8 mouse cellular contexts compared by ENCODE assay signal in the genomic region with DNA sequence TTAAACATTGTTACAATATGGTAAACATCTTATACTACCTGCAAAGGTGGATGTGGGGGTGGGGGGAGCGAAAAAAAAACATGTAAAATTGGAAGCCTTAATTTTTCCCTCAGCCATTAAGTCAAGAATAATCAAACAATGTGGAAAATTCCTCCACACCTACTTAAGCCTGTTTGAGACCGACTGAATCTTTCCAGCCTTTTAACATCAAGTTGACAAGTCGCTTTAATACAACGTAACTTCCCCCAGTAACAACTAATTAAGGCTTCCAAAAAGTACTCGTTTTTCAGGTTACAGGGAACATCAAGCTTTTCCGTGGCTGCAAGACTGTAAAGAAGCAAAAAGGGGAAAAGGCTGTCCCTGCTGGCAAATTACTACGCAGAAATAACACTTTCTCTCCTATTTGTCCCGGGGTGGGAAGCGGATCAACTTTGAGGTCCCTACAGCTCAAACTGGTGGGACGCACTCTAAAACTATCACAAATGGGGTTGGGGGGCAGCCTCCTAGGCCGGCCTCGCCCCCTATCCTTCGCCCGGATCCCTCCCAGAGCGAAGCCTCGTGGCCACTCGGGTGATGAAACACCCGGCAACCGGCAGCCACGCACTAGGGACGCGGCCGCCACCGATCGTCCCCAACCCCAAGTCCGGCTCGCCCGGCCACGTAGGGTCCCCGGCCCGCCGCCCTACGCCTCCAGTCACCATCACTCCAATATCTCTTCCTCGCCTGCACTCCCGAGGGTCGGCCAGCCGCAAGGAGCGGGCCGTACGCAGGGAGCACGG. TPM values are rescaled to one million over a fixed set of nuclear protein-coding genes. Genes with fewer than 3 reads are reported as not detected.
DNase-seq lines count a peak whose midpoint lies in the region; ATAC-seq lines count a peak whose summit lies in the region.

No protein-coding gene starts in this region.

- WGBS in kidney, embryonic 14.5 days = under 1% methylated on average over 41 of the region's 41 CpGs
- under 1% methylated on average over 41 of the region's 41 CpGs for WGBS in forebrain, embryonic 15.5 days
- WGBS in liver, embryonic 16.5 days (ENCODE audit: insufficient replicate concordance) = under 1% methylated on average over 41 of the region's 41 CpGs
- WGBS in stomach, embryonic 16.5 days = under 1% methylated on average over 41 of the region's 41 CpGs

- H3K27me3 ChIP-seq in kidney, embryonic 14.5 days (ENCODE audit: control insufficient read depth, insufficient read depth, low read length) = no peaks in the 10 kb centered on the region
- no peaks in the 10 kb centered on the region for H3K27me3 ChIP-seq in forebrain, embryonic 15.5 days
- H3K27me3 ChIP-seq in liver, embryonic 16.5 days (ENCODE audit: control insufficient read depth, insufficient read depth, low read depth, low read length) = no peaks in the 10 kb centered on the region
- H3K27me3 ChIP-seq in stomach, embryonic 16.5 days (ENCODE audit: control insufficient read depth, insufficient read depth, low read length) = no peaks in the 10 kb centered on the region

- H3K9ac ChIP-seq in kidney, embryonic 14.5 days (ENCODE audit: low read depth, low read length) = peak overlapping the region; percentile 77
- peak overlapping the region; percentile 88 for H3K9ac ChIP-seq in forebrain, embryonic 15.5 days (replicated peaks)
- H3K9ac ChIP-seq in liver, embryonic 16.5 days (ENCODE audit: low read depth, low read length) = peak overlapping the region; percentile 95
- H3K9ac ChIP-seq in stomach, embryonic 16.5 days (ENCODE audit: low read length) = peak overlapping the region; percentile 94

- H3K9me3 ChIP-seq in kidney, embryonic 14.5 days (ENCODE audit: control insufficient read depth, low read length) = no peaks in the 10 kb centered on the region
- H3K9me3 ChIP-seq in forebrain, embryonic 15.5 days = no peaks in the 10 kb centered on the region
- H3K9me3 ChIP-seq in liver, embryonic 16.5 days (replicated peaks; ENCODE audit: control insufficient read depth, low read length) = no peaks in the 10 kb centered on the region
- H3K9me3 ChIP-seq in stomach, embryonic 16.5 days (replicated peaks; ENCODE audit: control insufficient read depth, low read length) = no peaks in the 10 kb centered on the region

- no peak for DNase-seq in kidney, adult 11 months
- no peak for DNase-seq in cerebellum, postnatal 25 days
- DNase-seq in urinary bladder, adult 18-20 months (ENCODE audit: low spot score in 2 of 2) = no peak

- no peak for ATAC-seq in kidney, embryonic 14.5 days (ENCODE audit: low FRiP score, low TSS enrichment)
- ATAC-seq in activated CD4-positive, CD25-positive, alpha-beta regulatory T cell, adult 4 months = peak; percentile 20
- ATAC-seq in forebrain, embryonic 15.5 days (replicated peaks) = no peak
- ATAC-seq in liver, embryonic 16.5 days (ENCODE audit: low read depth) = peak; percentile 37
- no peak; the same call in 1 of the 2 replicates for ATAC-seq in stomach, embryonic 16.5 days (ENCODE audit: insufficient read depth, low FRiP score)

- H3K27ac ChIP-seq in kidney, embryonic 14.5 days (ENCODE audit: low read depth, low read length) = peak overlapping the region; percentile 86
- H3K27ac ChIP-seq in forebrain, embryonic 15.5 days (replicated peaks) = peak overlapping the region; percentile 95
- H3K27ac ChIP-seq in liver, embryonic 16.5 days (ENCODE audit: low read length) = peak overlapping the region; percentile 96
- H3K27ac ChIP-seq in stomach, embryonic 16.5 days (ENCODE audit: low read length) = peak overlapping the region; percentile 96

- peak overlapping the region; percentile 70 for H3K4me3 ChIP-seq in kidney, embryonic 14.5 days (ENCODE audit: low read length)
- peak overlapping the region; percentile 94 for H3K4me3 ChIP-seq in forebrain, embryonic 15.5 days
- peak overlapping the region; percentile 92 for H3K4me3 ChIP-seq in liver, embryonic 16.5 days (ENCODE audit: low read depth, low read length)
- peak overlapping the region; percentile 92 for H3K4me3 ChIP-seq in stomach, embryonic 16.5 days (replicated peaks; ENCODE audit: low read length)

- peaks cover 19% of the 10 kb centered on the region for H3K36me3 ChIP-seq in kidney, embryonic 14.5 days (ENCODE audit: control insufficient read depth, insufficient read depth, low read length)
- peaks cover 15% of the 10 kb centered on the region; the same call in 1 of the 2 replicates for H3K36me3 ChIP-seq in forebrain, embryonic 15.5 days
- peaks cover 8% of the 10 kb centered on the region; the same call in 1 of the 2 replicates for H3K36me3 ChIP-seq in liver, embryonic 16.5 days (ENCODE audit: control insufficient read depth, insufficient read depth)
- peaks cover 6% of the 10 kb centered on the region for H3K36me3 ChIP-seq in stomach, embryonic 16.5 days (ENCODE audit: control insufficient read depth, insufficient read depth, low read length)

- H3K4me2 ChIP-seq in kidney, embryonic 14.5 days (replicated peaks; ENCODE audit: low read depth, low read length) = peak overlapping the region; percentile 57
- H3K4me2 ChIP-seq in forebrain, embryonic 15.5 days (replicated peaks) = peak overlapping the region; percentile 67
- H3K4me2 ChIP-seq in liver, embryonic 16.5 days (ENCODE audit: low read depth, low read length) = peak overlapping the region; percentile 87
- H3K4me2 ChIP-seq in stomach, embryonic 16.5 days (ENCODE audit: low read depth, low read length) = peak overlapping the region; percentile 64

- peaks cover 9% of the 10 kb centered on the region for H3K4me1 ChIP-seq in kidney, embryonic 14.5 days (ENCODE audit: control insufficient read depth, insufficient read depth, low read length)
- peaks cover 23% of the 10 kb centered on the region for H3K4me1 ChIP-seq in forebrain, embryonic 15.5 days
- H3K4me1 ChIP-seq in liver, embryonic 16.5 days (ENCODE audit: control insufficient read depth, low read depth, low read length) = peaks cover 21% of the 10 kb centered on the region
- peaks cover 12% of the 10 kb centered on the region for H3K4me1 ChIP-seq in stomach, embryonic 16.5 days (ENCODE audit: control insufficient read depth, insufficient read depth, low read length)

RNA-seq across cellular contexts. Expression of gene Xpot, which starts 0.5 kb away (rescaled TPM):
- polyA plus RNA-seq in kidney, embryonic 14.5 days (2014; fragmentation: Nextera tagmentation; extraction: Ambion mirVana) = 34.9 and 63.6 TPM in 2 replicates
- polyA plus RNA-seq in activated CD4-positive, CD25-positive, alpha-beta regulatory T cell, adult 4 months (2017; shearing (Covaris generic)) = 10 to 100 TPM; 14.2 to 17.9 TPM
- polyA plus RNA-seq in forebrain, embryonic 15.5 days (2015; fragmentation: Nextera tagmentation; extraction: Ambion mirVana) = 37.6 and 38.7 TPM in 2 replicates
- 24.1 and 26.4 TPM in 2 replicates for polyA plus RNA-seq in liver, embryonic 16.5 days (2015; fragmentation: Nextera tagmentation; extraction: Ambion mirVana)
- polyA plus RNA-seq in stomach, embryonic 16.5 days (2015; fragmentation: Nextera tagmentation; extraction: Ambion mirVana) = 53.9 and 56.1 TPM in 2 replicates

RNA-seq across cellular contexts. Expression of gene D930020B18Rik, which starts 15.8 kb away (rescaled TPM):
- polyA plus RNA-seq in kidney, embryonic 14.5 days (2014; fragmentation: Nextera tagmentation; extraction: Ambion mirVana) = 0.20 and 0.50 TPM in 2 replicates
- under 1 TPM; 0.29 to 0.41 TPM for polyA plus RNA-seq in activated CD4-positive, CD25-positive, alpha-beta regulatory T cell, adult 4 months (2017; shearing (Covaris generic))
- polyA plus RNA-seq in forebrain, embryonic 15.5 days (2015; fragmentation: Nextera tagmentation; extraction: Ambion mirVana) = 0.10 and 0.19 TPM in 2 replicates
- polyA plus RNA-seq in liver, embryonic 16.5 days (2015; fragmentation: Nextera tagmentation; extraction: Ambion mirVana) = 0.04 TPM in 1 of 2 replicates, not detected in the other
- polyA plus RNA-seq in stomach, embryonic 16.5 days (2015; fragmentation: Nextera tagmentation; extraction: Ambion mirVana) = 1.0 and 1.4 TPM in 2 replicates

RNA-seq across cellular contexts. Expression of gene Tbk1, which starts 39.0 kb away (rescaled TPM):
- polyA plus RNA-seq in kidney, embryonic 14.5 days (2014; fragmentation: Nextera tagmentation; extraction: Ambion mirVana) = 21.2 and 37.5 TPM in 2 replicates
- 10 to 100 TPM; 69.4 to 74.8 TPM for polyA plus RNA-seq in activated CD4-positive, CD25-positive, alpha-beta regulatory T cell, adult 4 months (2017; shearing (Covaris generic))
- 35.0 and 36.3 TPM in 2 replicates for polyA plus RNA-seq in forebrain, embryonic 15.5 days (2015; fragmentation: Nextera tagmentation; extraction: Ambion mirVana)
- 19.8 and 20.5 TPM in 2 replicates for polyA plus RNA-seq in liver, embryonic 16.5 days (2015; fragmentation: Nextera tagmentation; extraction: Ambion mirVana)
- polyA plus RNA-seq in stomach, embryonic 16.5 days (2015; fragmentation: Nextera tagmentation; extraction: Ambion mirVana) = 34.2 and 36.7 TPM in 2 replicates

Comparison
In these comparisons a context has a peak if more than half of its experiments do, and no peak if none do; other contexts are left out.
1. ATAC-seq: peak in activated CD4-positive, CD25-positive, alpha-beta regulatory T cell, adult 4 months (single experiment) and liver, embryonic 16.5 days (single experiment); none in kidney, embryonic 14.5 days (single experiment), forebrain, embryonic 15.5 days (single experiment) and stomach, embryonic 16.5 days (single experiment).
2. Peak in every context shown above with its lines, with median percentiles within 50 percentile points of each other: H3K27ac ChIP-seq, H3K4me2 ChIP-seq, H3K4me3 ChIP-seq and H3K9ac ChIP-seq.